Mouse (Mus musculus) ES-Bruce4 (cell line): ENCODE measurements around the gene Cyp8b1.

Source experiments
- CTCF ChIP-seq: IDR thresholded peaks from one replicate; pipeline ENCODE4 v1.8.1; 2011; ENCODE audit warnings: low read depth, low read length
- EP300 ChIP-seq: IDR thresholded peaks from 2 replicates; pipeline ENCODE4 v1.6.1; 2011; ENCODE audit warnings: low read depth, low read length; ENCODE audit not compliant: insufficient read depth
- POLR2A ChIP-seq: IDR thresholded peaks from one replicate; pipeline ENCODE4 v1.8.1; 2011; ENCODE audit warnings: low read length; ENCODE audit not compliant: insufficient read depth

GRCm38 (mm10) chr9:121943005-121943404, 26.9 kb upstream of the Cyp8b1 start:
- TF ChIP-seq CTCF: no peak
- TF ChIP-seq EP300: no peak
- TF ChIP-seq POLR2A: no peak
